Mouse (Mus musculus): ENCODE results near the gene Nenf. TPM values are rescaled to one million over a fixed set of nuclear protein-coding genes. Genes with fewer than 3 reads are reported as not detected.

The Nenf gene
- 10 to 100 TPM; 70.5 to 72.8 TPM for total RNA-seq (2021)

- DNase-seq (ENCODE audit: low spot score in 2 of 2): peak; percentile 63 to 68
- intact Hi-C loops (cut with DNase I): loop anchor here (10.0 kb wide), 1 partner anchor 497 kb away; no protein-coding TSS in a partner anchor
These were observed at the start of gene Nenf for GRCm38 (mm10) chr1:191317591-191318196. Nenf (minus strand) TSS chr1:191318194.

DNA sequence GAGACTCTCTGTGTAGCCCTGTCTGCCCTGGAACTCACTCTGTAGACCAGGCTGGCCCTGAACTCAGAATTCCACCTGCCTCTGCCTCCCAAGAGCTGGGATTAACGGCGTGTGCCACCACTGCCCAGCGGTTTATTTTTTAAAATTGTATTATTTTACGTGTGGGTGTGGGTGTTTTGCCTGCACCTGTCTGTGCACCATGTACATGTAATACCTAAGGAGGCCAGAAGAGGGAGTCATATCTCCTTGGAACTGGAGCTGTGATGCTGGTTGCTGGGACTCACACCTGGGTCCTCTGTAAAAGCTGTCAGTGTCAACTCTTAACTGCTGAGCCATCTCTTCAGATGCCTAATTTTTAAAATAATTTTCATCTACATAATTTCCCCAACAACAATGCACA is 46.5 kb upstream of the Nenf start:
- no peak for DNase-seq (ENCODE audit: low spot score in 2 of 2)
- intact Hi-C loops (cut with DNase I): loop anchor here (10.0 kb wide), 1 partner anchor 200 kb away; no protein-coding TSS in a partner anchor

GRCm38 (mm10) chr1:191362412-191362811 is 44.4 kb upstream of the Nenf start:
- intact Hi-C loops (cut with DNase I): loop anchor here (10.0 kb wide), 1 partner anchor 202 kb away; no protein-coding TSS in a partner anchor
- no peak for DNase-seq (ENCODE audit: low spot score in 2 of 2)

DNA sequence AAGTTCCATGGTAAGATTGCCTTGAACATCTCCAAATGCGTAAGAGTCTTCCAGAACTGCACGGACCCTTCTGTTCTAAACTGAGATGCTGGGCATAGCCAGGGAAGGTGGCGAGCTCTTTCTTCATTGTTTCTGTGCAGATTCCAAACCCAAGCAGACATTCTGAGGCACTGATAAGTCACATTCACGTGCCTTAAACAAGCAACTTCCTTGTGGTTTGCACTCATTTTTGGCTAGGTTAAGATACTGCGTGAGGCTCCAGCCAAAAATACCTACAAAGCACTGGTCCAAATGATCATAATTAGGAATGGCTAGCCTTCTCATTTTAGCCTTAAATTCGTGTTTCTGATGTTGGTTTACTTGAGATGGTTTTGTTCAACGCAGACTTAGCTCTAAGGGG is 41.5 kb upstream of the Nenf start:
- no peak for DNase-seq (ENCODE audit: low spot score in 2 of 2)
- intact Hi-C loops (cut with DNase I): no loop called here

GRCm38 (mm10) chr1:191356936-191357335 is 38.9 kb upstream of the Nenf start:
- intact Hi-C loops (cut with DNase I): no loop called here
- DNase-seq (ENCODE audit: low spot score in 2 of 2): no peak

- no peak for DNase-seq (ENCODE audit: low spot score in 2 of 2)
- intact Hi-C loops (cut with DNase I): no loop called here
These were observed 35.8 kb upstream of the Nenf start for GRCm38 (mm10) chr1:191353836-191354235.

DNA sequence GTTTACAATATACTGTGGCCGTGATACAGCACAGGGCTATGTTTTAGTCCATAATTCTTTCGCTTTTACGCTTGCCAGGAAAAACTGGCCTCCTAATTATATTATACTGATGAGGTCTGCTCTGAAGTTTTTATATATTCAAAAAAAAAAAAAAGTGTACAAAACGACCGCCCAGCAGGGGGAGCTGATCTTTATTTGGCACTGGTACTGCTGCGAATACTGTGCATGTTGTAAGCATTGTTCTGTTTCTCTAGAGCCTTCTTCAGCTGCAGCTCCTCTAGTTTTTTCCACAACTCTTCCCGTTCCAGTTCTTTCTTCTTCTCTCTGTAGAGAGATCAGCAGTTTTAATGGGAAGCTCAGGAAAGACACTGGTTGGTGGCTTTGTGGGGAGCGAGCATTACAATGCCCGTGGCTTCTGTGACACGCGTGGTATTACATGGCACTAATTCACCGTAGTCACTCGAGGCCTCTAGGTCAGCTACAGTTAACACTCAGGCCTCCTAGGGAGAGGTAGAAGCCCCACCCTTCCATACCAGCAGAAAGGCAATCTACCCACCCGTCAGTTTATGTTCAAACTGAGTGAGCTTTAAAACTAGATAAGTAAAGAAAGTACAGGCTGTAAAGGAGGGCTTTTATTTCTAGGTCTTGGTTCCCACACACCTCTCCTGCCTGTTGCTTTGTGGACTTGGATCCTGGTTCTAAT is 34.9 kb upstream of the Nenf start:
- intact Hi-C loops (cut with DNase I): no loop called here
- DNase-seq (ENCODE audit: low spot score in 2 of 2): peak; percentile 31 to 71

DNA sequence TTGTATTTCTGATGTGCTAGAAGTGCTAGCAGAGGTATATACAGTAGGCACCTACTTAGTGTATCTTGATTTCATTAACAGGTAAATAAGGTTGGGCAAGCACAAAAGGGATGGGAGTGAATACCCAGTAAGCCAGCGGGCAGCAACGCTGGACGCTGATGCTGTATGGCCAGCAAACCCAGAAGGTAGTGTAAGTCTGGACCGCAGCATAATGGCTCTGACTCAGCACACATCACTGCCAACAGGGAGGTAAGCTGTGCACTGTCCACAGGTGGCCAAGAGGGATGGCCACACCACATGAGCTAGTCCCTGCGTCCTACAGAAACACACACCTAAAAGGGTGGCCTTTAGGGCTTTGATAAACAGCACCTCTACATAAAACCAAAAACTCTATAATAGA is 32.4 kb upstream of the Nenf start:
- intact Hi-C loops (cut with DNase I): no loop called here
- DNase-seq (ENCODE audit: low spot score in 2 of 2): no peak

DNA sequence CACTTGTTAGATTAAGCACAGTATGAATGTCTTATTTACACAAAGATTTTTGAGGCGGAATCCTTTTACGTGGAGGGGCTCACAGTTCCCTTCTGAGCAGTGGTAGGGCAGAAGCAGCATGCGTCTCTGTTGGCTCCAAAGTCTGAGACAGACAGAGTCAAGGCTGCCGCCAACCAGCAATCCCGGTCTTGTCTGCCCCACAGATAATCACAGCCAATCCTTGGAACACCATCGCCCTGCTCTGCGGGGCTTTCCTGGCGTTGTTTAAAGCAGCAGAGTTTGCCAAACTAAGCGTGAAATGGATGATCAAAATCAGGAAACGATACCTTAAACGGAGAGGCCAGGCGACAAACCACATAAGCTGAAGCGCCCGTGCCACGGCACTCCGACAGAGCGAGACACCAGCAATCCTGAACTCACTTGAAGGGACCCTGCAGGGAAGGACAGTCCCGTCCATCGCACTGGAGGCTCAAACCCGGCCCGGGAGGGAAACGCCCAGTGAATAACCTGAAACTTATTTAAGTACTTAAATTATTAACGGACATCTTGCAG is 31.6 kb upstream of the Nenf start:
- intact Hi-C loops (cut with DNase I): no loop called here
- DNase-seq (ENCODE audit: low spot score in 2 of 2): no peak

- DNase-seq (ENCODE audit: low spot score in 2 of 2): no peak
- intact Hi-C loops (cut with DNase I): no loop called here
These were observed 31.0 kb upstream of the Nenf start for GRCm38 (mm10) chr1:191348996-191349395.

GRCm38 (mm10) chr1:191348592-191348991 is 30.6 kb upstream of the Nenf start:
- DNase-seq (ENCODE audit: low spot score in 2 of 2): no peak
- intact Hi-C loops (cut with DNase I): no loop called here

DNA sequence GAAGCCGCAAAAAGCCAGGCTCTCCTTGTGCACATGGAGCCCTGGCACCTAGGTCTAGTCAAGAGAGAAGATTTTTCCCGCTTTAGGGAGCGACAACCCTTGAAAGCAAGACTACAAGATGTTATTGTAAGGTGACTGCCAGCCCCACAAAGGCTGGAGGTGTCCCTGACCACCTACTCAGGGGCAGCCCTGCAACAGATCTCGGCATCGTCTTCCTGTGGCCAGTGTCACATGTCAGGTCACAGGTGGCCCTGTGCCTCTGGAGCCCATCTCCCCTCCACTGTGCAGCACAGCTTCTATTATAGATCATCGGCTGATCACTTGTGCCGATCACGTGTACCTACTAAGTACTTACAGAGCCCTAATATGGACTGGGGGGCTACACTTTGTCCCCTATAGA is 29.6 kb upstream of the Nenf start:
- intact Hi-C loops (cut with DNase I): no loop called here
- no peak for DNase-seq (ENCODE audit: low spot score in 2 of 2)

- intact Hi-C loops (cut with DNase I): no loop called here
- DNase-seq (ENCODE audit: low spot score in 2 of 2): no peak
These were observed 22.5 kb upstream of the Nenf start for GRCm38 (mm10) chr1:191340530-191340929.

DNA sequence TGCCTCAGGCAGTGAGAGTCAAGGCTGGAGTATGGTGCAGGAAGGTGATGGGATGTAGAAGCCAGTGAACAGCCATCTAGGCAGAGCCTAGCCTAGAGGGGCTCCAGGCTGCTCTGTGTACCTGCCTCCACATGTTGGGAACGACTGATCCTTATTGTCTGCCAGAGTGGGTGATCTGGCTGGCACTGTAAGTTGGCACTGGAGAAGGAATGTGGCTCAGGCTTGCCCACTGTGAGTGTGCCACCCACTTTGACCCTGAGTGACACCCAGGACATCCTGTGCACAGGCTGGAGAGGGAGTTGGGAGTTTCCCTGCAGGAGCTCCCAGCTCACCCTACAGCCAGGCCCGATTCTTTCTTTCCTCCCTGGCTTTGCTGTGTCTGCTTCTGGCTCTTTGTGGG is 21.9 kb upstream of the Nenf start:
- intact Hi-C loops (cut with DNase I): no loop called here
- DNase-seq (ENCODE audit: low spot score in 2 of 2): no peak

DNA sequence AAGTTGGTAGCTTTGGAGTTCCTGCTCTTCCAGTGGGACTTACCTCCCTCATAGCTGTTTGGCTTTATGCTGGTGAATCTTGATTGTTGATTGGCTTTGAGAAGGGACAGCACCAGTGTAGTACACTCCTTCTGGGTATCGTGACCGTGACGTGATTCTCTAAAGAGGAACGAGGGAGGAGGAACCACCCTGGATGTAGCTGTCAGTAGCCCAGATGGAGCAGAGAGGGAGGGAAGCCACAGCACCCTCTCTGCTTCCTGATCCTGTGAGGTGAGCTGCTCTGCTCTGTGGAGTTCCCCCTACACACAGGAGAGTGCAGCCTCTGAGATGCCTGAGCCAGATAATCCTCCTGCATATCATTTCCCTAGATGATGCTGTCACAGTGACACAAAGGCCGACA is 16.5 kb upstream of the Nenf start:
- DNase-seq (ENCODE audit: low spot score in 2 of 2): no peak
- intact Hi-C loops (cut with DNase I): no loop called here

- DNase-seq (ENCODE audit: low spot score in 2 of 2): no peak
- intact Hi-C loops (cut with DNase I): no loop called here
These were observed 12.4 kb upstream of the Nenf start for GRCm38 (mm10) chr1:191330356-191330755.

- intact Hi-C loops (cut with DNase I): no loop called here
- DNase-seq (ENCODE audit: low spot score in 2 of 2): no peak
These were observed 10.0 kb upstream of the Nenf start for GRCm38 (mm10) chr1:191328019-191328441.

GRCm38 (mm10) chr1:191327258-191327657 is 9.3 kb upstream of the Nenf start:
- intact Hi-C loops (cut with DNase I): no loop called here
- DNase-seq (ENCODE audit: low spot score in 2 of 2): no peak

GRCm38 (mm10) chr1:191326233-191326882 is 8.4 kb upstream of the Nenf start:
- intact Hi-C loops (cut with DNase I): no loop called here
- no peak for DNase-seq (ENCODE audit: low spot score in 2 of 2)

DNA sequence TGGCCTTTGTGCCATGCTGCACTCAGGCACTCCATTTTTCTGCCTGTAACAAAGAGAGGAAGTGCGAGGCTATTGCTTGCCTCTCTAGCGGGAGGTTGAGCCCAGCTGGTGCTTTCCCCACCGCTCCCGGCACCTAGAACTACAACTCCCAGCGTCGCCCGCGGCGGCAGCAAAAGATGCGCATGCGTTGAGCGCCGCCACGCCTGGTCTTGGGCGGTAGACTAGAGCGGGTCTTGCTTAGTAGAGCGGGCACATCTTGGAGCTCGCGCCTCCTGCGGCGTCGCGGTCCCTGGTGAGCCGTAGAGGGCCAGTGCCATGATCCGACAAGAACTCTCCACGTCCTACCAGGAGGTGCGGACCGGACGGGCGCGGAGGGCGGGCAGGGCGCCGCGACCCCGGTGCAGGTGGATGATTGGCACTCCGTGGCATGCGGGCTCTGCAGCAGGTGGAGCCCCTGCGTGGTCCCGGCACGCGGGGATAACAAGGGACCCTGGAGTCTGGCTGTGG is 7.8 kb upstream of the Nenf start, which contains the start of gene Tmem206:
TSS of gene Tmem206 (plus strand) at position 187 of the 507 bp plus-strand sequence.
- intact Hi-C loops (cut with DNase I): no loop called here
- DNase-seq (ENCODE audit: low spot score in 2 of 2): peak; percentile 95 to 96
